In the genomic region with DNA sequence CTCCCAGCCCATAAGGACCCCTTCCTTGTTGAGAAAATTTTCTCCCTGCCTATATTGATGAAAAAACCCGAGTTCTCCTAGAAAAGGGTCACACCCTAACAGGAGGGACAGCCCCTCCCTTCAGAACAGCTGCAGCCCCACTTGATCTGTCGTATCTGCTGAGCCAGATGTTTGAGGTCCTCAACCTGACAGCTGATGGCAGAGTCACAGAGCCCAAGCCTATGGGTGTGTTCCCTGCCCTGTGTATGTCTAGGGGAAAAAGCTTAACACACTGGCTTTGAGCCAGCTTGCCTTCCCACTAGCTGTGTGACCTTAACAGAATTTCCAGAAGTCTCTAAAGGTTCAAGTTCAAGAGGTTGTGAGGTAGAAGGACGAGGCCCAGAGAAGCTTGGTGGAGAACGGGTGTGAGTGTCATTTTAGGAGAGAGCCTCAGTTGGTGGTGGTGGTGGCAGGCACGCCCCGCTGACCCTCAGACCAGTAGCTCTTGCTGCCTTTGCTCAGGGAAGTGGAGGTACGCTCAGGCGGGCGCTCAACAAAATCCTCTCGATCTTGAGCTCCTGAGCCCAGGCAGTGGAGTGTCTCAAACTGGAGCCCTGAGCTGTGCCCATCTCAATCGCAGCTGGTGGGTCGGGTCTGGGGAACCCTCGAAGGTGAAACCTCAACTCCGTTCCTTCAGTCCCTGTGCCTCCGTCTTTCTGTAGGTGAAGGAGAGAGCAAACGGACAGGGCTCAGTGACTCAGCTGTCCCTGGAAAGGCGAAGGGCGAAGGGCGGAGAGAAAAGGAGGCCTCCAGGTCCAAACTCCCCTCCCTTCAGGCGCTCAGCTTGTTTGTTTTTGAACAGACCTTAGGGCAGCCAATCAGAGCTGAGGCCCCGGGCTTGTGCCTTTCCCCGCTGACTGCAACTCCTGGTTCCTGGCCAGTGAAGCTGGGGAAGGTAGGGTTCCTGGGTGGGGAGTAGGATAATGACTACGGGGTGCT, we compare ENCODE assay signal across 9 mouse cellular contexts. TPM values are rescaled to one million over a fixed set of nuclear protein-coding genes. Genes with fewer than 3 reads are reported as not detected.
A peak's percentile ranks its signal among the peaks of the same experiment; 100 is the strongest.
DNase-seq lines count a peak whose midpoint lies in the region; ATAC-seq and TF ChIP-seq lines count a peak whose summit lies in the region.
"Had no signal": no experiment of that assay in that cellular context is flagged by ENCODE, and none has a peak within 500 bp of the region (broad histone marks: within the 10 kb centered on the region; RNA-seq: fewer than 3 reads in every experiment).

No protein-coding gene starts in this region.

- no peak for TF ChIP-seq CTCF in bone marrow, adult 2 months (IDR thresholded peaks at IDR 0.05; ENCODE audit: control insufficient read depth, insufficient read depth, low read length)

- ATAC-seq in erythroblast, adult 5-6 weeks (replicated peaks; ENCODE audit: low FRiP score, poor library complexity, severe bottlenecking) = peak; percentile 64
- ATAC-seq in heart, embryonic 16.5 days (replicated peaks; ENCODE audit: extremely low read depth, insufficient read depth, low FRiP score) = peak; percentile 65; the same call in 1 of the 2 replicates
- ATAC-seq in megakaryocyte progenitor cell, adult 5-6 weeks (replicated peaks; ENCODE audit: poor library complexity) = peak; percentile 99

- no peaks in the 10 kb centered on the region for H3K36me3 ChIP-seq in heart, embryonic 16.5 days (ENCODE audit: control insufficient read depth, insufficient read depth)

- H3K27me3 ChIP-seq in heart, embryonic 16.5 days (ENCODE audit: control insufficient read depth, insufficient read depth, low read length) = no peaks in the 10 kb centered on the region

- peaks cover 8% of the 10 kb centered on the region; the same call in 1 of the 2 replicates for H3K9me3 ChIP-seq in heart, embryonic 16.5 days (replicated peaks; ENCODE audit: control insufficient read depth, low read length)

- H3K4me1 ChIP-seq in bone marrow, adult 2 months (ENCODE audit: control insufficient read depth, insufficient read depth, low read length) = no peaks in the 10 kb centered on the region
- peaks cover 15% of the 10 kb centered on the region for H3K4me1 ChIP-seq in heart, embryonic 16.5 days (ENCODE audit: control insufficient read depth, insufficient read depth, low read length)

- TF ChIP-seq POLR2A in bone marrow, adult 2 months (IDR thresholded peaks at IDR 0.05; ENCODE audit: borderline replicate concordance, control insufficient read depth, low read depth, low read length) = peak; percentile 40; the same call in 1 of the 2 replicates

- peak overlapping the region; percentile 54 for H3K4me3 ChIP-seq in bone marrow, adult 2 months (replicated peaks; ENCODE audit: control insufficient read depth, low read depth, low read length)
- H3K4me3 ChIP-seq in heart, embryonic 16.5 days (ENCODE audit: low read length) = peak overlapping the region; percentile 40

- H3K9ac ChIP-seq in heart, embryonic 16.5 days (ENCODE audit: low read length) = peak overlapping the region; percentile 67

- WGBS in bone marrow, adult 2 months = 12% methylated on average over 23 of the region's 23 CpGs
- WGBS in heart, embryonic 16.5 days = 6% methylated on average over 23 of the region's 23 CpGs

- peak overlapping the region; percentile 98 for H3K27ac ChIP-seq in bone marrow, adult 2 months (ENCODE audit: control insufficient read depth, insufficient read depth, low read depth, low read length, poor library complexity)
- H3K27ac ChIP-seq in heart, embryonic 16.5 days (ENCODE audit: low read length) = no peak overlapping the region

- H3K4me2 ChIP-seq in heart, embryonic 16.5 days (ENCODE audit: low read depth, low read length) = peak overlapping the region; percentile 69

- DNase-seq in A20 (ENCODE audit: low read depth, low spot score) = peak; percentile 61
- DNase-seq in kidney, postnatal 25 days = peak; percentile 83 to 93
- peak; percentile 26 for DNase-seq in urinary bladder, adult 2 months (ENCODE audit: low spot score)
- no peak for DNase-seq in thymus, adult 18-20 months

RNA-seq across cellular contexts. Expression of gene Slc4a1, which starts 9.5 kb away (rescaled TPM):
- polyA plus RNA-seq in bone marrow, adult 2 months (2011; ENCODE audit: insufficient read depth, insufficient read length, low replicate concordance, missing spikeins) = 762 and 950 TPM in 2 replicates
- 4,977 and 5,433 TPM in 2 replicates for total RNA-seq in erythroblast, adult 5-6 weeks (2015; ENCODE audit: low replicate concordance)
- total RNA-seq in erythroblast, adult 5-6 weeks (2017; ENCODE audit: low replicate concordance) = 6,454 and 7,565 TPM in 2 replicates
- polyA plus RNA-seq in heart, embryonic 16.5 days (2015; fragmentation: Nextera tagmentation; extraction: Ambion mirVana) = 14.9 TPM in 2 replicates
- total RNA-seq in megakaryocyte progenitor cell, adult 5-6 weeks (2015) = 1.1 and 2.0 TPM in 2 replicates
- total RNA-seq in megakaryocyte progenitor cell, adult 5-6 weeks (2017) = 0.61 and 0.62 TPM in 2 replicates
- polyA plus RNA-seq in urinary bladder, adult 2 months (2012; rRNA removed) = 0.01 TPM in 1 of 2 replicates, not detected in the other
- polyA plus RNA-seq: testis, adult 2 months had no signal

RNA-seq across cellular contexts. Expression of gene Rundc3a, which starts 17.7 kb away (rescaled TPM):
- 2.3 and 3.2 TPM in 2 replicates for polyA plus RNA-seq in bone marrow, adult 2 months (2011; ENCODE audit: insufficient read depth, insufficient read length, low replicate concordance, missing spikeins)
- 3.1 TPM in 1 of 2 replicates, not detected in the other for total RNA-seq in erythroblast, adult 5-6 weeks (2015; ENCODE audit: low replicate concordance)
- 2.7 and 7.5 TPM in 2 replicates for total RNA-seq in erythroblast, adult 5-6 weeks (2017; ENCODE audit: low replicate concordance)
- polyA plus RNA-seq in heart, embryonic 16.5 days (2015; fragmentation: Nextera tagmentation; extraction: Ambion mirVana) = 0.72 and 1.3 TPM in 2 replicates
- total RNA-seq in megakaryocyte progenitor cell, adult 5-6 weeks (2015) = not detected in 2 replicates
- total RNA-seq in megakaryocyte progenitor cell, adult 5-6 weeks (2017) = not detected in 2 replicates
- 1.4 and 2.9 TPM in 2 replicates for polyA plus RNA-seq in urinary bladder, adult 2 months (2012; rRNA removed)

RNA-seq across cellular contexts. Expression of gene Slc25a39, which starts 32.3 kb away (rescaled TPM):
- polyA plus RNA-seq in bone marrow, adult 2 months (2011; ENCODE audit: insufficient read depth, insufficient read length, low replicate concordance, missing spikeins) = 207 and 269 TPM in 2 replicates
- 461 and 462 TPM in 2 replicates for total RNA-seq in erythroblast, adult 5-6 weeks (2015; ENCODE audit: low replicate concordance)
- total RNA-seq in erythroblast, adult 5-6 weeks (2017; ENCODE audit: low replicate concordance) = 236 and 290 TPM in 2 replicates
- 308 and 331 TPM in 2 replicates for polyA plus RNA-seq in heart, embryonic 16.5 days (2015; fragmentation: Nextera tagmentation; extraction: Ambion mirVana)
- total RNA-seq in megakaryocyte progenitor cell, adult 5-6 weeks (2015) = 95.5 and 124 TPM in 2 replicates
- 48.7 and 52.7 TPM in 2 replicates for total RNA-seq in megakaryocyte progenitor cell, adult 5-6 weeks (2017)
- 80.3 and 88.2 TPM in 2 replicates for polyA plus RNA-seq in urinary bladder, adult 2 months (2012; rRNA removed)

RNA-seq across cellular contexts. Expression of gene Grn, which starts 54.6 kb away (rescaled TPM):
- 57.7 and 87.0 TPM in 2 replicates for polyA plus RNA-seq in bone marrow, adult 2 months (2011; ENCODE audit: insufficient read depth, insufficient read length, low replicate concordance, missing spikeins)
- total RNA-seq in erythroblast, adult 5-6 weeks (2015; ENCODE audit: low replicate concordance) = 85.7 and 90.1 TPM in 2 replicates
- total RNA-seq in erythroblast, adult 5-6 weeks (2017; ENCODE audit: low replicate concordance) = 26.3 and 56.1 TPM in 2 replicates
- 215 and 234 TPM in 2 replicates for polyA plus RNA-seq in heart, embryonic 16.5 days (2015; fragmentation: Nextera tagmentation; extraction: Ambion mirVana)
- total RNA-seq in megakaryocyte progenitor cell, adult 5-6 weeks (2015) = 119 and 136 TPM in 2 replicates
- 44.0 and 45.4 TPM in 2 replicates for total RNA-seq in megakaryocyte progenitor cell, adult 5-6 weeks (2017)
- 190 and 251 TPM in 2 replicates for polyA plus RNA-seq in urinary bladder, adult 2 months (2012; rRNA removed)

RNA-seq across cellular contexts. Expression of gene Ubtf, which starts 55.9 kb away (rescaled TPM):
- polyA plus RNA-seq in bone marrow, adult 2 months (2011; ENCODE audit: insufficient read depth, insufficient read length, low replicate concordance, missing spikeins) = 95.0 and 126 TPM in 2 replicates
- 19.0 and 22.8 TPM in 2 replicates for total RNA-seq in erythroblast, adult 5-6 weeks (2015; ENCODE audit: low replicate concordance)
- 119 and 258 TPM in 2 replicates for total RNA-seq in erythroblast, adult 5-6 weeks (2017; ENCODE audit: low replicate concordance)
- 57.8 and 58.9 TPM in 2 replicates for polyA plus RNA-seq in heart, embryonic 16.5 days (2015; fragmentation: Nextera tagmentation; extraction: Ambion mirVana)
- total RNA-seq in megakaryocyte progenitor cell, adult 5-6 weeks (2015) = 31.7 and 34.1 TPM in 2 replicates
- total RNA-seq in megakaryocyte progenitor cell, adult 5-6 weeks (2017) = 131 and 155 TPM in 2 replicates
- polyA plus RNA-seq in urinary bladder, adult 2 months (2012; rRNA removed) = 45.7 and 61.5 TPM in 2 replicates

Comparison
In these comparisons a context has a peak if more than half of its experiments do, and no peak if none do; other contexts are left out.
1. DNase-seq: peak in A20 (single experiment), kidney, postnatal 25 days (2 of 2) and urinary bladder, adult 2 months (single experiment); none in thymus, adult 18-20 months (0 of 2).
2. RNA of gene Slc4a1, which starts 9.5 kb away (polyA plus RNA-seq): 762 to 950 TPM in bone marrow, adult 2 months; 14.9 TPM in heart, embryonic 16.5 days and 0.01 TPM in urinary bladder, adult 2 months; every median in the first group is over 10 times any median in the second.
3. Peak in every context shown above with its lines, with median percentiles within 50 percentile points of each other: ATAC-seq.